Mouse (Mus musculus) C2C12 (cell line): ENCODE measurements around the gene Trmt13.

Experiments
- CEBPB ChIP-seq: IDR thresholded peaks from one replicate; pipeline ENCODE4 v1.6.1; 2011; ENCODE audit warnings: low read depth, mild to moderate bottlenecking, control low read depth, moderate library complexity
- CTCF ChIP-seq: IDR thresholded peaks from one replicate; pipeline ENCODE4 v1.5.1; 2011; ENCODE audit not compliant: control insufficient read depth, insufficient read depth, insufficient read length
- FOSL1 ChIP-seq: IDR thresholded peaks from one replicate; pipeline ENCODE4 v1.8.0; 2011; ENCODE audit warnings: mild to moderate bottlenecking, low read length; ENCODE audit not compliant: poor library complexity, insufficient read depth, severe bottlenecking
- MAX ChIP-seq: IDR thresholded peaks from one replicate; pipeline ENCODE4 v1.6.1; 2011; ENCODE audit warnings: mild to moderate bottlenecking, control low read depth
- MYOG ChIP-seq: IDR thresholded peaks from one replicate; pipeline ENCODE4 v1.6.1; 2011; ENCODE audit not compliant: control insufficient read depth, insufficient read length; ENCODE audit errors: extremely low read depth
- USF1 ChIP-seq: IDR thresholded peaks from one replicate; pipeline ENCODE4 v1.6.1; 2011; ENCODE audit warnings: low read depth, mild to moderate bottlenecking, control low read depth, moderate library complexity

DNA sequence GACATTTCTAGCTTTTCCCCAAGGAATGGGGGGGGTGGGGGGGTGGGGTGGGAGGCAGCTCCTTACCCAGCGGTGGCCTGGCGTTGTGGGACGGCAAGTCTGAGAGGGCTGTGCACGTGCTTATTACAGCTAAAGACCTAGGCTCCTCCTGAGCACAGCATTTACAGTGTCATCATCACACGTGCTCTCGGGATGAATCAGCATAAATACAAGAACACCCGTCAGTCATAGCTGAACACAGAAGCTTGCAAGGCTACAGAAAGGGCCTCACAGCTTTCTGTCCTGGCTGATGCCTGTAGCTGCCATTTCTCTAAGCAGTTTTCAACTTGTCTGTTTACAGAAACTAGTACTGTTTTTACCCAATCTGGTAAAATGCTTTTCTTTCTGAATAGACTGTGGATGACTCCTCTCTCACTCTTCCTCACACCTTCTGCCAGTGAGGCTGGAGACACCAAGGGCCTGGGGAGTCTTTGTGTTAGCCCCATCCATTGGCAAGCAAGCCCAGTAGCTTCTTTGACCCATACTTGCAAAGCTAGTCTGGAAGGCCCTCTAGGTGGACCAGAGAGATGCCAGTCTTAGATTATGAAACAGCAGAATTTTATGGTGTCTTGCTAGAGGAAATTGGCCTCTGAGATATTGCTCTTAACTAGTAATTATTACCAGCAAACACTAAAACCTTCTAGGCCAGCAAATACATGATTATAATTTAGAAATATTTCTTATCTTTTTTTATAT is 6.4 kb upstream of the Trmt13 start:
- no peak for TF ChIP-seq CTCF
- no peak for TF ChIP-seq FOSL1
- TF ChIP-seq CEBPB = no peak
- TF ChIP-seq MYOG = no peak
- no peak for TF ChIP-seq MAX
- TF ChIP-seq USF1 = no peak
